Mouse (Mus musculus) stomach, postnatal 0 days (tissue): Measurements from ENCODE around the gene 4931429L15Rik. TPM values are rescaled to one million over a fixed set of nuclear protein-coding genes. Genes with fewer than 3 reads are reported as not detected.
A peak's percentile ranks its signal among the peaks of the same experiment; 100 is the strongest.

ENCODE experiments used
- ATAC-seq: fragments of 200-750 bp; cut with Nextera tagmentation; 2 replicates; pipeline ENCODE4 v1.8.0; 2017; ENCODE audit not compliant: low FRiP score, low TSS enrichment
- DNase-seq: peaks from one replicate; pipeline ENCODE4 v3.0.0-alpha.2; 2016; ENCODE audit warnings: low spot score
- H3K27ac ChIP-seq: fragments of 300-500 bp; sonication (generic); replicated peaks from 2 replicates; pipeline ENCODE4 v1.5.1; 2014; ENCODE audit warnings: mild to moderate bottlenecking, control low read depth
- H3K27me3 ChIP-seq: fragments of 300-500 bp; sonication (generic); 2 replicates; pipeline ENCODE4 v1.6.1; 2014; ENCODE audit warnings: low read length; ENCODE audit not compliant: control insufficient read depth, insufficient read depth
- H3K36me3 ChIP-seq: fragments of 300-500 bp; sonication (generic); 2 replicates; pipeline ENCODE4 v1.6.1; 2014; ENCODE audit warnings: low read length, mixed read lengths; ENCODE audit not compliant: control insufficient read depth, insufficient read depth
- H3K4me1 ChIP-seq: fragments of 300-500 bp; sonication (generic); replicated peaks from 2 replicates; pipeline ENCODE4 v1.6.1; 2014; ENCODE audit warnings: antibody characterized with exemption; ENCODE audit not compliant: control insufficient read depth, insufficient read depth
- H3K4me2 ChIP-seq: fragments of 300-500 bp; sonication (generic); replicated peaks from 2 replicates; pipeline ENCODE4 v1.6.1; 2014; ENCODE audit warnings: low read depth, mild to moderate bottlenecking, control low read depth, moderate library complexity
- H3K4me3 ChIP-seq: fragments of 300-500 bp; sonication (generic); 2 replicates; pipeline ENCODE4 v1.5.1; 2014; ENCODE audit warnings: low read depth, low read length, control low read depth
- H3K9ac ChIP-seq: fragments of 300-500 bp; sonication (generic); 2 replicates; pipeline ENCODE4 v1.6.1; 2014; ENCODE audit warnings: mild to moderate bottlenecking, low read length, control low read depth, mixed read lengths
- H3K9me3 ChIP-seq: fragments of 300-500 bp; sonication (generic); 2 replicates; pipeline ENCODE4 v1.6.1; 2016; ENCODE audit warnings: low read length; ENCODE audit not compliant: control insufficient read depth
- CTCF ChIP-seq: IDR thresholded peaks from 2 replicates; pipeline ENCODE4 v1.5.1; 2016; ENCODE audit warnings: antibody characterized with exemption, low read depth, mild to moderate bottlenecking, moderate library complexity
- EP300 ChIP-seq: optimal IDR thresholded peaks from 2 replicates; pipeline ENCODE3; 2016; ENCODE audit warnings: antibody characterized with exemption
- WGBS: fragments of 180-500 bp; shearing (Covaris S2); extraction: QIAGEN DNeasy Blood & Tissue Kit; methylation state at CpG from one replicate; pipeline ENCODE4 v1.1.7; 2014; 5-methylcytosine and 5-hydroxymethylcytosine counted together
- polyA plus RNA-seq: library from polyadenylated mRNA; unstranded; fragments of >200 nt; fragmentation: Nextera tagmentation; extraction: Ambion mirVana; gene quantifications from 2 replicates; pipeline ENCODE4 v1.2.1, GENCODE M21; 2015

Gene 4931429L15Rik
- polyA plus RNA-seq, 1 experiment from 2014 or later = not detected

DNA sequence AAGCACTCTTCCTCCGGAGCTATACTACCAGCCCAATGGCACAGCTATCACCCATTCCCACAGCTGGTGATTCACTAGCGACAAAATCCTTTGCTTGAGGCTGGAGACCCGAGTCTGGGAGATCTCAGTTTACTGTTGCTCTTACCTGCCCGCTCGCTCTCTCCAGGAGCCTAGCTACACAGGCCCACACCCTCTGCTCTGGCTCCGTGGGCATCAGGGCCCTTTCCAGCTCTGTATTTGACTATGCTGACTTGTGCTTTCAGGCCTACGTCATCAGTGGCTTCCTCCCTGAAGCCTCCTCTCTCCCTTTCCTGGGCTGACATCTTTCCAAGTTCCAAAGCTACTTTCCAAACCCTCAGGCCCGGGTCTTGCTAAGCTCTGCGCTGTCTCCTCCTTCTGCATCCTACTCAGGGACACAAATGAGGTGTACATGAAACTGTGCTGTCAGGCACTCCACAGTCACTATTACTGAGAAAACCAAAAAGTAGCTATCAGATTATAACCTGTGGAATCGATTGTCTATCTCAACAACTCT lies 15.7 kb upstream of the 4931429L15Rik start:
- H3K9me3 ChIP-seq = no peaks in the 10 kb centered on the region
- H3K4me1 ChIP-seq = no peaks in the 10 kb centered on the region
- DNase-seq (no peak), ATAC-seq (no peak)
- H3K4me3 ChIP-seq = no peak overlapping the region
- H3K36me3 ChIP-seq = no peaks in the 10 kb centered on the region
- H3K4me2 ChIP-seq = no peak overlapping the region
- no peak overlapping the region for H3K27ac ChIP-seq
- H3K27me3 ChIP-seq = no peaks in the 10 kb centered on the region
- TF ChIP-seq EP300 (no peak), CTCF (no peak)
- H3K9ac ChIP-seq = no peak overlapping the region
- WGBS = 67% methylated on average over 10 of the region's 10 CpGs

- DNase-seq = no peak
- no peak overlapping the region for H3K4me2 ChIP-seq
- no peak overlapping the region for H3K4me3 ChIP-seq
- no peak overlapping the region for H3K9ac ChIP-seq
- ATAC-seq = no peak
- H3K9me3 ChIP-seq = no peaks in the 10 kb centered on the region
- WGBS = 41% methylated on average over 26 of the region's 26 CpGs
- no peak for TF ChIP-seq CTCF
- no peak for TF ChIP-seq EP300
- no peaks in the 10 kb centered on the region for H3K27me3 ChIP-seq
- no peaks in the 10 kb centered on the region for H3K36me3 ChIP-seq
- no peak overlapping the region for H3K27ac ChIP-seq
- H3K4me1 ChIP-seq = no peaks in the 10 kb centered on the region
Measured at GRCm38 (mm10) chr9:46334471-46335025, 14.8 kb upstream of the 4931429L15Rik start.

GRCm38 (mm10) chr9:46331301-46331700 lies 11.5 kb upstream of the 4931429L15Rik start:
- WGBS = 89% methylated on average over 1 of the region's 1 CpGs
- no peak for ATAC-seq
- no peak overlapping the region for H3K9ac ChIP-seq
- H3K27ac ChIP-seq = no peak overlapping the region
- no peak overlapping the region for H3K4me2 ChIP-seq
- no peaks in the 10 kb centered on the region for H3K27me3 ChIP-seq
- H3K36me3 ChIP-seq = no peaks in the 10 kb centered on the region
- no peak for TF ChIP-seq CTCF
- no peak for TF ChIP-seq EP300
- no peaks in the 10 kb centered on the region for H3K9me3 ChIP-seq
- DNase-seq = no peak
- no peak overlapping the region for H3K4me3 ChIP-seq
- no peaks in the 10 kb centered on the region for H3K4me1 ChIP-seq

GRCm38 (mm10) chr9:46330586-46330895 lies 10.8 kb upstream of the 4931429L15Rik start:
- no peak overlapping the region for H3K4me2 ChIP-seq
- H3K27ac ChIP-seq = no peak overlapping the region
- DNase-seq = no peak
- 54% methylated on average over 6 of the region's 6 CpGs for WGBS
- H3K9me3 ChIP-seq = no peaks in the 10 kb centered on the region
- no peaks in the 10 kb centered on the region for H3K27me3 ChIP-seq
- ATAC-seq = no peak
- no peak for TF ChIP-seq EP300
- TF ChIP-seq CTCF = no peak
- no peaks in the 10 kb centered on the region for H3K36me3 ChIP-seq
- H3K4me3 ChIP-seq = no peak overlapping the region
- H3K4me1 ChIP-seq = no peaks in the 10 kb centered on the region
- H3K9ac ChIP-seq = no peak overlapping the region

- Histone ChIP-seq H3K4me1 (no peaks in the 10 kb centered on the region), H3K4me3 (no peak overlapping the region), H3K27ac (no peak overlapping the region), H3K36me3 (no peaks in the 10 kb centered on the region), H3K27me3 (no peaks in the 10 kb centered on the region), H3K9ac (no peak overlapping the region), H3K9me3 (no peaks in the 10 kb centered on the region), H3K4me2 (no peak overlapping the region)
- DNase-seq = no peak
- no peak for ATAC-seq
- 33% methylated on average over 24 of the region's 24 CpGs for WGBS
- TF ChIP-seq EP300 (no peak), CTCF (peak; percentile 26; the same call in 1 of the 2 replicates)
Measured at GRCm38 (mm10) chr9:46329801-46330585, 10.2 kb upstream of the 4931429L15Rik start.

- Histone ChIP-seq H3K27me3 (no peaks in the 10 kb centered on the region), H3K9ac (peak overlapping the region; percentile 50), H3K4me1 (no peaks in the 10 kb centered on the region), H3K4me3 (peak overlapping the region; percentile 30), H3K27ac (0 out of 2 replicates have a peak overlapping the region, but pooled peaks have one; percentile 24), H3K36me3 (no peaks in the 10 kb centered on the region), H3K9me3 (no peaks in the 10 kb centered on the region), H3K4me2 (peak overlapping the region; percentile 58)
- ATAC-seq (peak; percentile 73), DNase-seq (peak; percentile 46)
- TF ChIP-seq EP300 (no peak), CTCF (no peak)
- 7% methylated on average over 19 of the region's 19 CpGs for WGBS
Measured at GRCm38 (mm10) chr9:46329250-46329648, 9.5 kb upstream of the 4931429L15Rik start.
